Mouse (Mus musculus) heart, embryonic 11.5 days (tissue): ENCODE measurements around the gene Rps16. TPM values are rescaled to one million over a fixed set of nuclear protein-coding genes. Genes with fewer than 3 reads are reported as not detected.

Source experiments
- ATAC-seq: fragments of 200-750 bp; cut with Nextera tagmentation; replicated peaks from 2 replicates; pipeline ENCODE4 v1.8.0; 2017; ENCODE audit warnings: moderate library complexity; ENCODE audit not compliant: insufficient number of reproducible peaks, low FRiP score, low TSS enrichment
- H3K27ac ChIP-seq: fragments of 300-500 bp; sonication (generic); 2 replicates; pipeline ENCODE4 v1.5.1; 2014; ENCODE audit warnings: mild to moderate bottlenecking, low read depth, low read length
- H3K27me3 ChIP-seq: fragments of 300-500 bp; sonication (generic); 2 replicates; pipeline ENCODE4 v1.6.1; 2014; ENCODE audit warnings: mild to moderate bottlenecking, low read length, mixed read lengths; ENCODE audit not compliant: control insufficient read depth, insufficient read depth
- H3K36me3 ChIP-seq: fragments of 300-500 bp; sonication (generic); 2 replicates; pipeline ENCODE4 v1.6.1; 2014; ENCODE audit warnings: mild to moderate bottlenecking, low read length, moderate library complexity, mixed read lengths; ENCODE audit not compliant: control insufficient read depth, insufficient read depth
- H3K4me1 ChIP-seq: fragments of 300-500 bp; sonication (generic); 2 replicates; pipeline ENCODE4 v1.6.1; 2014; ENCODE audit warnings: low read length; ENCODE audit not compliant: control insufficient read depth, insufficient read depth
- H3K4me2 ChIP-seq: fragments of 300-500 bp; sonication (generic); 2 replicates; pipeline ENCODE4 v1.6.1; 2014; ENCODE audit warnings: mild to moderate bottlenecking, moderate library complexity
- H3K4me3 ChIP-seq: fragments of 300-500 bp; sonication (generic); 2 replicates; pipeline ENCODE4 v1.5.1; 2014; ENCODE audit warnings: low read depth, low read length
- H3K9ac ChIP-seq: fragments of 300-500 bp; sonication (generic); 2 replicates; pipeline ENCODE4 v1.6.1; 2014; ENCODE audit warnings: mild to moderate bottlenecking, low read depth, low read length, moderate library complexity
- H3K9me3 ChIP-seq: fragments of 300-500 bp; sonication (generic); replicated peaks from 2 replicates; pipeline ENCODE4 v1.6.1; 2016; ENCODE audit warnings: low read length; ENCODE audit not compliant: control insufficient read depth
- WGBS: fragments of 180-500 bp; shearing (Covaris S2); extraction: QIAGEN DNeasy Blood & Tissue Kit; methylation state at CpG from one replicate; pipeline ENCODE4 v1.1.7; 2014; ENCODE audit not compliant: insufficient replicate concordance; 5-methylcytosine and 5-hydroxymethylcytosine counted together
- polyA plus RNA-seq: library from polyadenylated mRNA; unstranded; fragments of >200 nt; fragmentation: Nextera tagmentation; extraction: Ambion mirVana; gene quantifications from 2 replicates; pipeline ENCODE4 v1.2.1, GENCODE M21; 2014

Rps16 gene
- polyA plus RNA-seq, 1 experiment from 2014 or later = 792 TPM

DNA sequence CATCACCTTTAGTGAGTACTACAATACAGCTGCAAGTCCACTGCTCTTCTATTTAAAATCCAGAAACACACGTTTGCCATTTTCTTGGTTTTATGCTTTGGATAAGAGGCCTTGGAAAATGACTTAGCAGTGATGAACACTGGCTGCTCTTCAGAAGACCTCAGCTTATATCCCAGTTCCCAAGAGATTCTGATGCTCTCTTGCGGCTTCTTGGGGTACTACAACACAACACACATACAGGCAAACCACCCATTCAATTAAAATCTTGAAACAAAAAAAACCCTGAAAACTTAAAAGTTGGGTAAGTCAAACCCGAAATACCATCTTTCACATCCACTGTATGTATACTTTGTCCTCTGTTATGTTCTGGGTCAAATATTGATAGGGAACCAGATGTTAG is 47.5 kb downstream of the Rps16 start:
- H3K4me2 ChIP-seq = no peak overlapping the region
- H3K4me1 ChIP-seq = peaks cover 6% of the 10 kb centered on the region
- H3K27me3 ChIP-seq = no peaks in the 10 kb centered on the region
- no peak overlapping the region for H3K27ac ChIP-seq
- H3K36me3 ChIP-seq = peaks cover 33% of the 10 kb centered on the region
- ATAC-seq = no peak
- no peaks in the 10 kb centered on the region for H3K9me3 ChIP-seq
- WGBS = 64% methylated on average over 3 of the region's 3 CpGs
- no peak overlapping the region for H3K9ac ChIP-seq
- H3K4me3 ChIP-seq = no peak overlapping the region

GRCm38 (mm10) chr7:28398696-28399340 is 48.4 kb downstream of the Rps16 start:
- Histone ChIP-seq H3K27ac (no peak overlapping the region), H3K4me1 (peaks cover 1% of the 10 kb centered on the region; the same call in 1 of the 2 replicates)
- 84% methylated on average over 10 of the region's 10 CpGs for WGBS

GRCm38 (mm10) chr7:28401030-28401429 is 50.6 kb downstream of the Rps16 start:
- Histone ChIP-seq H3K4me1 (no peaks in the 10 kb centered on the region), H3K4me3 (no peak overlapping the region), H3K4me2 (no peak overlapping the region), H3K9me3 (no peaks in the 10 kb centered on the region), H3K27me3 (no peaks in the 10 kb centered on the region), H3K9ac (no peak overlapping the region), H3K36me3 (peaks cover 50% of the 10 kb centered on the region), H3K27ac (no peak overlapping the region)
- 100% methylated on average over 1 of the region's 1 CpGs for WGBS
- peak; percentile 27; the same call in 1 of the 2 replicates for ATAC-seq

More at GRCm38 (mm10) chr7:28398696-28399340, 48.4 kb downstream of the Rps16 start:
- Histone ChIP-seq H3K27me3 (no peaks in the 10 kb centered on the region), H3K4me3 (no peak overlapping the region), H3K4me2 (no peak overlapping the region), H3K9ac (no peak overlapping the region), H3K9me3 (no peaks in the 10 kb centered on the region), H3K36me3 (peaks cover 41% of the 10 kb centered on the region)
- no peak for ATAC-seq

- Histone ChIP-seq H3K9ac (no peak overlapping the region), H3K27ac (no peak overlapping the region), H3K4me2 (no peak overlapping the region), H3K27me3 (no peaks in the 10 kb centered on the region), H3K9me3 (no peaks in the 10 kb centered on the region), H3K36me3 (peaks cover 56% of the 10 kb centered on the region), H3K4me3 (no peak overlapping the region), H3K4me1 (no peaks in the 10 kb centered on the region)
- 64% methylated on average over 3 of the region's 3 CpGs for WGBS
- ATAC-seq = no peak
Measured at GRCm38 (mm10) chr7:28401942-28402341, 51.5 kb downstream of the Rps16 start.

Other genes with a start within 250 kb of the Rps16 start
- not detected in 2 replicates for gene 9530053A07Rik, start 221.2 kb upstream of the Rps16 start, polyA plus RNA-seq
- gene Fbl, start 180.9 kb upstream of the Rps16 start, polyA plus RNA-seq = 23.9 and 32.3 TPM in 2 replicates
- gene Dyrk1b, start 171.2 kb upstream of the Rps16 start, polyA plus RNA-seq = 8.5 and 9.9 TPM in 2 replicates
- gene Eid2, start 82.8 kb upstream of the Rps16 start, polyA plus RNA-seq = 5.4 TPM in 2 replicates
- 6.3 and 8.1 TPM in 2 replicates for gene Eid2b, start 72.9 kb upstream of the Rps16 start, polyA plus RNA-seq
- not detected in 2 replicates for gene Selenov, start 59.5 kb upstream of the Rps16 start, polyA plus RNA-seq
- 0.24 and 0.43 TPM in 2 replicates for gene Dll3, start 48.4 kb upstream of the Rps16 start, polyA plus RNA-seq
- 139 and 141 TPM in 2 replicates for gene Timm50, start 38.6 kb upstream of the Rps16 start, polyA plus RNA-seq
- gene Supt5, start 11.9 kb upstream of the Rps16 start, polyA plus RNA-seq = 55.2 and 60.3 TPM in 2 replicates
- 44.6 and 47.8 TPM in 2 replicates for gene Plekhg2, start 21.9 kb downstream of the Rps16 start, polyA plus RNA-seq
- 10.9 and 11.6 TPM in 2 replicates for gene Zfp36, start 29.6 kb downstream of the Rps16 start, polyA plus RNA-seq
- 46.4 and 54.3 TPM in 2 replicates for gene Med29, start 42.1 kb downstream of the Rps16 start, polyA plus RNA-seq
- gene Paf1, start 42.3 kb downstream of the Rps16 start, polyA plus RNA-seq = 70.2 and 81.4 TPM in 2 replicates
- 5.8 and 6.4 TPM in 2 replicates for gene Gmfg, start 86.8 kb downstream of the Rps16 start, polyA plus RNA-seq
- gene Lrfn1, start 101.3 kb downstream of the Rps16 start, polyA plus RNA-seq = 1.4 and 1.7 TPM in 2 replicates
- gene Ifnl2, start 159.8 kb downstream of the Rps16 start, polyA plus RNA-seq = not detected in 2 replicates
- not detected in 2 replicates for gene Ifnl3, start 172.2 kb downstream of the Rps16 start, polyA plus RNA-seq
- not detected in 2 replicates for gene Sycn, start 190.2 kb downstream of the Rps16 start, polyA plus RNA-seq
- not detected in 2 replicates for gene Nccrp1, start 196.6 kb downstream of the Rps16 start, polyA plus RNA-seq
- 22.2 and 22.8 TPM in 2 replicates for gene Samd4b, start 247.5 kb downstream of the Rps16 start, polyA plus RNA-seq
- 25.4 and 27.6 TPM in 2 replicates for gene Pak4, start 247.5 kb downstream of the Rps16 start, polyA plus RNA-seq